Mouse (Mus musculus) small intestine, adult 2 months (tissue): ENCODE results near the gene Coq4.

Experiments used
- CTCF ChIP-seq: fragments of 200-500 bp; IDR thresholded peaks from 2 replicates; pipeline ENCODE4 v1.5.1; 2012; ENCODE audit warnings: low read depth, mild to moderate bottlenecking, control low read depth, inconsistent platforms, low read length, moderate library complexity, mixed read lengths; ENCODE audit not compliant: insufficient replicate concordance, insufficient read length; ENCODE audit errors: extremely low read depth
- POLR2A ChIP-seq: fragments of 200-500 bp; IDR thresholded peaks from 2 replicates; pipeline ENCODE4 v1.6.1; 2012; ENCODE audit warnings: low read depth, mild to moderate bottlenecking, control low read depth, inconsistent platforms, low read length, moderate library complexity

DNA sequence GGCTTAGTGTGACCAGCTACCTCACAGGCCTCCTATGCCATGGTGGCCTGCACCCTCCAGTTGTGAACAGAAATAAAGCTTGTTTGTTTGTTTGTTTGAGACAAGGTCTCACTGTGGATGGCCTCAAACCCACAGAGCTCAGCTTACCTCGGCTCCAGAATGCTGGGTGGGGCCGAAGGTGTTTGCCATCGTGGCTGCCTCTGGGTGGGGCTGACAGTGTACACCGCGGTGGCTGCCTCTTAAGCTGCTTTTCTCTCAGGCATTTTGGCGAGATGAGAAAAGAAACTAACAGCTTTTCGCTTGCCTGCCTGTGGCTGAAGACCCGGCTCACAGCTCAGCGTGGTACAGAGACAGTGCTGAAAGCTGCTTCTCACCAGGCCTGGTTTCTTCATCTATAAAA is 18.4 kb upstream of the Coq4 start:
- TF ChIP-seq CTCF (no peak), POLR2A (no peak)
